Mouse (Mus musculus): ENCODE measurements at regions not wholly inside any gene's neighbourhood (a gene's known extent, or its start where the extent isn't known, plus 50 kb on each side); places are given as distances from the start of the nearest gene placed in this dataset.

DNA sequence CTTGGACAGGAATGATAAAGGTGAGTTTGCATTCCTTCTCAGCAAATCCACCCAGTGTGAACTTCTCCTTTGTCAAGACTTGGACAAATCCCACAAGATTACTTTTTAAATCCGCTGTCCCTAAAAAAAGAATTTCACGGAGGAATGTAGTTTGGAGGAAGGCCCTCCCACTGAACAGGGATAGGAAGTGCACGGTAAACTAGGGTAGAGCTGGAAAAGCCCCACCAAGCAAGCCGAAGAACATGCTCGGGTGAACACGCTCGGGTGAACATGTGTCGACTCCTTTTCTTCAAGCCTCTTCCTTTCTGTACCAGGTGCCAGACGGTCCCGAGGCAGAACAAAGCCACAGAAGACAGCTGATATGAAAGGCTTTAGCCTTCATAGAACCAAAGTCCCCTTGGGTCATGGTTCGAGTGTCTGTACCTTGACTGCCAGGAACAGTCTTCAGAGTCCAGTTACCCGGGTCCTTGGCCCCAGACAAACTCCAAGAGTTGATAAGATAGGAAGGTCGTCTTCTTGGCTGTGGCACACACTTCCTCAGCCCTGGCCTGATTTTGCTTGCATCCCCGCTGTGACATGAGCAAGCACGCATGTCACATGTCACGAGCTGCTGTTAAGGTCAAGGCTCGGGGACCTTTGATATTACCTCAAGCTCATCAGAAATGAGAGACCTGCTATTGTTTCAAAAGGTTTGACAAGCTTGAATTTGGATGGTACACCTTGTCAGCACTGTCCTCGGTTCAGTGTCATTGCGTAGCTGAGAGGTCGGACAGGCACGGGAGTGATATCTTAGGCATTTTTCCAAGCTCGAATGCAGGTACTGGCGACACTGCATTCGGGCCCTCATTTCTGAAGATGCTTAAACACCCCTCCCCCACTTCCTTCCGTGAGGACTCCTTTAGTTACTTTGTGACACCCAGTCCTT lies 51.5 kb upstream of the Ryk start:
- CTCF ChIA-PET: interaction anchor here (0.5 to 5.5 kb wide), 24 partner anchors 9 to 228 kb away, joined by 3 to 28 read pairs (median 4); partner anchors contain the start of gene Cep63 (in 1 of the 4)

GRCm38 (mm10) chr9:102784329-102785026 lies 50.2 kb upstream of the Ryk start:
- ChIA-PET POLR2A (interaction anchor here (0.5 to 2.9 kb wide), 32 partner anchors 8 to 551 kb away, joined by 3 to 22 read pairs (median 4); partner anchors contain the start of genes Anapc13 (in 2 of the 4) and Cep63 (in 2 of the 4)), CTCF (interaction anchor here (0.6 to 2.6 kb wide), 33 partner anchors 9 to 1334 kb away, joined by 3 to 28 read pairs (median 5); partner anchors contain the start of genes Anapc13 (in 1 of the 4) and Cep63 (in 1 of the 4))

More for the DNA sequence above, 51.5 kb upstream of the Ryk start:
- POLR2A ChIA-PET: interaction anchor here (0.6 to 9.2 kb wide), 44 partner anchors 9 to 572 kb away, joined by 3 to 234 read pairs (median 4); partner anchors contain the start of genes Amotl2 (in 2 of the 4), Anapc13 (in 2 of the 4) and Cep63 (in 2 of the 4)

Measured in embryonic stem cell, embryonic (primary cell).